Mouse (Mus musculus) lung, postnatal 0 days (tissue): ENCODE measurements at regions not wholly inside any gene's neighbourhood (a gene's known extent, or its start where the extent isn't known, plus 50 kb on each side); places are given as distances from the start of the nearest gene placed in this dataset.

Experiments
- CTCF ChIP-seq: IDR thresholded peaks from 2 replicates; pipeline ENCODE4 v1.5.1; 2016; ENCODE audit warnings: antibody characterized with exemption, mild to moderate bottlenecking
- EP300 ChIP-seq: IDR thresholded peaks from 2 replicates; pipeline ENCODE4 v1.6.1; 2016; ENCODE audit warnings: antibody characterized with exemption, mild to moderate bottlenecking, control low read depth

- TF ChIP-seq EP300 (no peak), CTCF (no peak)
Measured at GRCm38 (mm10) chr15:19094061-19094810, 275.5 kb downstream of the Cdh10 start.
